Mouse (Mus musculus): Measurements from ENCODE around the gene Pdcd6ip. TPM values are rescaled to one million over a fixed set of nuclear protein-coding genes. Genes with fewer than 3 reads are reported as not detected.
"Not testable (repeated sequence)": the region's sequence is repeated elsewhere in the genome, so short reads cannot be mapped to it uniquely, and the experiment has no call there.

The Pdcd6ip gene
- total RNA-seq, 2 experiments from 2014 or later, result 92.7 to 96.5 TPM

DNA sequence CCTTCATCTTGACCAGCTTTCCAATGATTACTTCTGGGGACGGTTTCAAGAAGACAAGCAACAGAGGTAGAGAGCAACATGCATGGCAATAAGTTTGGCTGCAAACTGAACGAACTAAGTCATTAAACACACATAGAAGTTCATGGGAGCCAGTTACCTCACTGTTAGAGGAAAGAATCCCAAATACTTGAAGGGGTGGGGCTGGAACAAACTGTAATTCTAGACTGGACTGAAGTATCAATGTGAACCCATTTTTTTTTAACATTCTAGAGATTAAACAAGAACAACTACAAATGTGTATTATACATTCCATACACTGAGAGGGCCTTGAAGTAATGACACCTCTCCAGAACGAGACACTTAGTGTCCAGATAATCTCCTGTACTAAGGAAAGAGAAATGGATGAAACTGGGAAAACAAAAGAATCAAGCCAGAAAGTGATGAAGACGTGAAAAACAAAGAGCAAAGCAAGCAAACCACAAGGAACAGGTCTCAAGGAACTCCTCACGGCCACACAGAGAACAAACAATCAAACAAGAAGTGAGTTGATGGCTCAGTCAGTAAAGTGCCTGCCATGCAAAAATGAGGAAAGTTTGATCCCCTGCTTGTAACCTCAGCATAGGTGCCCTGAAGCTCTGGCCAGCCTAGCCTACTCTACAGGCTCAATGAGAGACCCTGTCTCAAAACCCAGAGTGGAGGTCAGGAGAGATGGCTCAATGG, 6.5 kb downstream of the Pdcd6ip start:
- DNase-seq, result no peak

DNA sequence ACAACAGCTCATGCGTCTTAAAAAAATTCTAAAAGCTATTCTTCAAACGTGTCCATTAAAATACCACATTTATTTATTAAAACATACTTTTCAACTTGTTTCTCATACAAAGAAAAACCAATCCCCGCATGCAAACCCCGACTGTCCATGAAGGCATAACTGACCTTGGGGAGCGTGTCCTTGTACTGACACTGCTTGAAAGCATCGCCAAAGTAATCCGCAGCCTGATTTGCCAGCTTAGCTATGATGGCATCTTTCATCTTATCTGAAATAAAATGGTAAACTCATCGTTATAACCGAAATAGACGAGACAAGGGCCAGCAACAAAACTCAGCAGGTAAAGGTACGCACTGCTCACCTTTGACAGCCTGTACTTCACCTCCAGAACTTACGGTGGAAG, 20.6 kb downstream of the Pdcd6ip start:
- no peak for DNase-seq

DNA sequence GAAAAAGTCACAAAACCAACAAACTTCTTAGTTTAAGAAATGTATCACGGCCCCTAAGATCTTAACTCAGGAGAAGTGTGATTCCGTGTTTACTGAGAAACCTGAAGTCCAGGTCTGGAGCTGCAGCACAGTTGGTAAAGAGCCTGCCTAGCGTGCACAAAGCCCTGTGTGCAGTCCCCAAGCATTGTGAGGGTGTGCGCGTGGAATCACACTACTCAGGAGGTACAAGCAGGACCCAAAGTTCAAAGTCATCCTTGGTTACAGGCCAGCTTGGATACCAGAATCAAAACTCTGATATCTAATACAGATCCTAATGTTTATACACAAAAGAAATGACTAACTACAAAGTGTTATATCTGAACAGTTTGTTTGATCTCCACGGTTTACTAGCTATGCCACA, 34.3 kb downstream of the Pdcd6ip start:
- no peak for DNase-seq

DNA sequence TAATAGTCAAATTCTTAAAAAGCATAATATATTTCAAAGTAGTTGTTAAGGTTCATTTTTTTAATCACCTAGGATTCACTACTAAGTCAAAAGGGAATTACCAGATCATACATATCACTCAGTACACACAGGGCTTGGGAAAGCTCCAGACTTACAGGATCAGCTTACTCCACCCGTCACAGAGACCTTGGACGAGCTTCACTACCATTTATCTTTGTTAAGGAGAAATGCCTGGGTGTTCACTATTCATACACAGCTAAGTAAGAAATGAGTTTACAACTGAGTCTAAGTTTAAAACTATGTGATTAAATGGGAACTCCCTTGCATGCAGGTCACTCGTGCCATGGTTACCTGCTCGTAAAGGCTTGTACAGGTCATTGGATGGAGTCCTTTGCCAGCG, 35.7 kb downstream of the Pdcd6ip start:
- DNase-seq, result no peak

DNA sequence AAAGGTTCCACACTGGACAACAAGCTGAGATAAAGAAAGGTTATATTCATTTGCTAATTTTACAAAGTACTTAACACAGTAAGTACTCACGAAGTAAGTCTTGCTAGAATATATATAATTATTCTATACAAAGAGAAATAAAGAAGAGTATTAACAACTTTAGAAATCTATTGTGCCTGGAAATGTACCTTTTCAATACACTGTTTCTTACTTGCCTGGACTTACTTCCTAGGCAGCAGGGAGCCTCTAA, 37.3 kb downstream of the Pdcd6ip start:
- DNase-seq, result no peak

DNA sequence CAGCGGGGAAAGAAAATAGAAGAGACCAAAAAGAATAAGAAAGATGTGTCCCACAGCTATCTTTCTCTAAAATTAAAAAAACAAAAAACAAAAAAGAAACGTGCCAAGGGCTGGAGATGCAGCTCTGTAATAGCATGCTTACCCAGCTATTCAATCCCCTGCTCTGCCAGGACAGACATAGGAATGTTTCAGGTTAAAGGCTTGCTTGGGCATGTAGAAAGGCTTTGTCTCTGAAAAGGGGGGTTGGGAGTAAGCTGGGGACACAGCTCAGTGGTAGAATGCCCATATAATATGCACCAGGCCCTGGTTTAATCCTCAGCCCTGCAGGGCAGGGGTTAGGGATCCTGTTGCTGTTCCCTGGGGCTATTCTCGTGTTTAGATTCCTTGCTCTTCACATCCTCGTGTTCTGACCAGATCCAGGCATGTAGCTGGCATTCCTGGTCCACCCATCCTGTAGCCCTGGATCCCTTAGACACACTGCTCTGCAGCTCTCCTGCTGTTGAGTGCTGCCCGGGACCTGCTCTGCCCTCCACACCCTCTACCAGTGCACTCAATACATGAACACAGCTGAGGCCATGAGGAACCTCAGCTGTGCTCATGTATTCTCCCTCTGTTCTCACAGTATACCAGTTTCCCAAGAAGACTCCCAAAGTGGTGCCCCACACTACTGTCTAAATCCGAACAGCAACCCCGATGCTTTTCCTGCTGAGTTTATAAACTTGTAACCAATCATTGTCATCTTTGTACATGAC, 37.8 kb downstream of the Pdcd6ip start:
- DNase-seq, result no peak

DNA sequence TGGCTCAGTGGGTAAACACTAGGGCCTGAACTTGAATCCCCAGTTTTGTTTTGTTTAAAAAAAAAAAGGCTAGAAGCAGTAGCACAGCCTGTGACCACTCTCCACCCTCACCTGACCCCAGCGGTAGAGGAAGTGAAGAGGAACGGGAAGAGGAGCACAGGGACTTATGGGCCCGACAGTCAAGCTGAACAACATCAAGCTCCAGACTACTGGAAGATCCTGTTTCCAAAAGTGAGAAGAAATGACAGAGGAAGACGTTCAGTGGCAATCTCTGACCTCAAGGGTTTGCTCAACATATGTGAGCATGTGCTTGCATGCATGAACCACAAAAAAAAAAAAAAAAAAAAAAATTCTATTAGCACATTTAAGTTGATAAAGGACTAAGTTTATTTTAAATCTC, 44.6 kb downstream of the Pdcd6ip start:
- DNase-seq, result no peak

DNA sequence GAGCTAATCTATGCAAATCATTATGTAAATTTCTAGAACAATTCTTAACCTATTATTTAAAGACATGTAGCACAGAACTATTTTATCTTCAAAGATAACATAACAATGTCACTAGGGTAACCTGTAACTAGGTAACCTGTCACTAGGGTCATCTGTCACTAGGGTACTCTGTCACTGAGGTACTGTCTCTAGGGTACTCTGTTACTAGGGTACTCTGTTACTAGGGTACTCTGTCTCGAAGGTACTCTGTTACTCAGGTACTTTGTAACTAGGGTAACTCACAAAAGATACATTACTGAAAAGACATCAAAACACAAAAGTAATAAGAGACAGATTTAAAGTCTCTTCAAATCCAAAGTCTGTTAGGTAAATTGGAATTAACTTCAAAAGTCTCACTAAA, 50.2 kb downstream of the Pdcd6ip start:
- no peak for DNase-seq

DNA sequence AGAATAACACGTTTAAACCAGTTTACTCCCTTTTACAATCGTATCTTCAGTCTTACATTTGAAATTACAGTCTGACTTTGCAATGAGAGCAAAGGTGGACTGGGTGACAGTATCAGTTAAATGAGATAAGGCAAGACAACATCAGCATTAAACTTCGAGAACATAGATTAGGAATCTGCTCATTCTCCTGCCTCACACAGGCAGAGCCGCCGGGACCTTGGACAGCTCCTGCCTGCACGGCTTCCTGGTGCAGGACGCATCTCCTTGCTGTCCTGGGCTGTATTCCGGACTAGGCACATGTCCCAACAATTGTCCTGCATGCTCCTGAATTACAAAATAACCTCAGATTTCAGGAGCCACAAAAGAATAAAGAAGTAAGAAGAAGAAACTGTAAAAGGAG, 54.5 kb downstream of the Pdcd6ip start:
- peak; percentile 29 for DNase-seq

DNA sequence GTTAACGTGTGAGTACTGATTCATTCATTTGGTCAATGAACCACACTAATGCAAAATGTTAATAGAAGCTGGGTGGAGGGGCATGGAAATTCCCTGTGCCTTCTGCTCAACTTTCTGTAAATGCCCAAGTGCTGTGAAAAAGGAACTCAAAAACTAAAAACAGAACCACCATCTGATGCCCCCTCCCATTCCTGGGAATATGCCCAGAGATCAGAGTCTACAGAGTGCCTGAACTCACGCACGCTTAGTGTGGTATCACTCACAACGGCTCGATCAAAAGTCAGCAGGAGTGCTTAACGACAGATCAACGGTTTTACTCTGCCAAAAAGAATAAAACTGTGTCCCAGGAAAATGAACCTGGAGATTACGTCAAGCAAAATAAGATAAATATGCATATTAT, 57.3 kb downstream of the Pdcd6ip start:
- no peak for DNase-seq

DNA sequence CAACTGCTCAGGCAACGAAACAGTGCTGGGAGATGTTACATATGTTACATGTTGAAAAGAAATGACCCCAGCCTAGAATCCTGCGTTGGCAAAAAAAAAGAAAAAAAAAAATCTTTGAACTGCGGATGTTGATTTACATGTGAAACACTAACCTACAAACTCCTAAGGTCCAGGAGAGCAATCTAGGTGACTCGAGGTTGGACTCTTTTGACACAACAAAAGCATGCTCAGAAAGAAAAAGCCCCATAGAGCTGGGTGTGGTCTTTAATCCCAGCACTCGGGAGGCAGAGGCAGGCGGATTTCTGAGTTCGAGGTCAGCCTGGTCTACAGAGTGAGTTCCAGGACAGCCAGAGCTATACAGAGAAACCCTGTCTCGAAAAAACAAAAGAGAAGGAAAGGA, 58.8 kb downstream of the Pdcd6ip start:
- not testable (repeated sequence) for DNase-seq

DNA sequence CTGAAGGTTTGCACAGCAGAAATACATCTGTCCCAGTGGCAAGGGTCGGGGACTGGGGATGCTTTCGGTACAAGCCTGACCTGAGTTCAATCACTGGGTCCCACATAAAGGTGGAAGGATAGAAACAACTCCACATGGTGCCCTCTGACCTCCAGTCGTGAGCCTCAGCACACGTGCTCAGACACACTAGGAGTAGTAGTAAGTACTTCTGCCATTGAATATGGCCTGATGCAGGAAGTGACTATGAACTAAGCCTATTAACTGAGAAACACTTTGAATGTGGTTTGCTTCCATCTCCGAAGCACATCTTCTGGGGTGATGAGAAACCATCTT, 62.3 kb downstream of the Pdcd6ip start:
- no peak for DNase-seq

DNA sequence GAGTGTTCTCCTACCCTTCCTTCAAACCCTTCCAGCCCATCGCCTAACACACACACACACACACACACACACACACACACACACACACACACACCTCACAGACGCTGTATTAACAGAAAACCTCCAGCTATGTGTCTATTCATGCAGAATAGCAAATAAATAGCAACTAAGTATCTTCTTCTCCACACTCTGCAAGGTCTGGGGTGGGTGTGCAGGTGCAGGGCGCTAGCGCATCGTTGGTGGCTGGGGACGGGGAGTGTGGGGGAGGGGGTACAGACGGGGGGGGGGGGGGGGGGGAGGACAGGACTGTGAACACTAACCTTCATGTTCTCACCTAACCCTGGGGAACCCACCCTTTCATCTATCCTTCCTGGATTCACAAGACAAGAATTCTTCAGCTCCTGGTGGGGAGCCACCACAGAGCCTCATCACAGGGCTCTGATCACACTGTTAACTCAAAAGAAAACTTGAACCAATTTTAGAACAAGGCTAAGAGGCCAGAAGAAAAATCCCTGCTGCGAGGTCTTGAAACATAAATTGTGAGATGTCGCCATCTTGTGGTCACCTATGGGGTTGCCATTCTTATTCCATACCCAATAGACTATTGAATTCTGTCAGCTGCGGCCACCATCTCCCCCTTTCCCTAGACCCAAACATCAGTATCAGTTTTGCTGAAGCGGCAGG, 62.8 kb downstream of the Pdcd6ip start:
- peak; percentile 74 for DNase-seq

DNA sequence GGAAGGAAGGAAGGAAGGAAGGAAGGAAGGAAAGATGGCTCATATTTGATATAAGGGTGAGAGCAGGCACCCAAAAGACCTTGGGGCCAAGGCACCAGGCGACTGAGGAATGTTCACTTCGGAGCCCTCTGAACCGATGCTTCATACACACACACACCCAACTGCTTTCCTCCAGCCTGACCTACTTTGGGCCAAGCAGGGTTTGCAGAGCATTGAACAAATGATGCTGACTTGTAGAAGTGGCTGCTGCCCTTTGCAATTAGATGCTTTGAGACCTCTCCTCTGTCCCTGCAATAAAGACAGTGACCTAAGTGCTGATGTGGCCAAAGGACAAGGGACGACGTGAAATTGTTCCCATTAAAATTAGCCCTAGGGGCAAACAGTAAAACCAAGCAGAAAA, 63.4 kb downstream of the Pdcd6ip start:
- no peak for DNase-seq

DNA sequence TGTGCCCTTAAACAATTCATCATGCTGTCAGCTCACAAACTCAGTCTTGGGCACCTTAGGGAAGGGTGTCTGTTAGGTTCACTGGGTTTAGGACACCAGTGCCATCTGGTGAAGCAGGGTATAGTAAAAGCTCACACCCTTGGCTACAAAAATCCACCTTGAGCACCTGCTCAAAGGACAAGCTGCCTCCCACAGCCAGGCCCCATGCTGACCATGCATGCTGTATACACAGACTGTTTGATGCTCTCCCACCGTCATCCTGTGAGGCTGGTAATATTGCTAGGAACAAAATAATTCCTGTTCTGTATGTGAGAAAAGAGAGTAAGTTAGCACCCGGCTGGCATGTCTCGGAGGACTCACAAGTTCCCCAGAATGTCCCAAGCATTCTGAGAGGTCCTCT, 64.0 kb downstream of the Pdcd6ip start:
- DNase-seq, result no peak

DNA sequence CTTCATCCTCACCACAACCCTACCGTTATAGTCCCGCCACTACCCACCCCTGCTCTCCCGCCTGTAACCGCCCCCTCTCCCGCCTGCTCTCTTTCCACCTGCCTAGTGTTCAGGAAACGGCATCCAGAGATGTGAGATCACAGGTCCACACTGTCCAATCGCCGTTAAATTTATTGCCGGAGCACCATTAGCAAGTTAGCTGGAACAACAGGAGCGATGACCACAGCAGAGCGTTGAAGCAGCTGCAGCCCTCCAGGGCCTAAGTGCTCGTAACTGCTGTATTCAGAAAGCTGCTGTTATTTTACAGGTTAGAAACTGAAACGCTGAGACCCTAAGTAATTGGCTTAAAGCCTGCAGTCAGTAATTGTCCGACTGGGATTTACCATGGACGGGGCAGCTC, 64.4 kb downstream of the Pdcd6ip start:
- DNase-seq, result no peak

DNA sequence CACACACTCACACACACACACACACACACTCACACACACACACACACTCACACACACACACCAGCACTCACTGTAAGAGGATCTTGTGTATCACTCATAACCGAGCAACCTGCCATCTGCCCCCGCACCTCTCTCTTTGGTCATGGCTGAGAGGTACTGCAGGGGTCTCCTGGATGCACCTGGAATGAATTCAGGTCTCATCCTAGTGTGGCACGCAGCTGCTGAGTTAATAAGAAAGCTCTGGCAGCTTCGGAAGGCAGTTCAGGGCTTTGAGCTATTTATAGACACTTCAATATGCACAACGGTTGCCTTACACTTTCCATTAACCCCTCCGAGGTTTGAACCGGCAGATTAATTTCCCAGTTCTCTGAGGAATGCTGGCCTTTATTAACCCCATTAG, 73.1 kb downstream of the Pdcd6ip start:
- DNase-seq, result no peak

DNA sequence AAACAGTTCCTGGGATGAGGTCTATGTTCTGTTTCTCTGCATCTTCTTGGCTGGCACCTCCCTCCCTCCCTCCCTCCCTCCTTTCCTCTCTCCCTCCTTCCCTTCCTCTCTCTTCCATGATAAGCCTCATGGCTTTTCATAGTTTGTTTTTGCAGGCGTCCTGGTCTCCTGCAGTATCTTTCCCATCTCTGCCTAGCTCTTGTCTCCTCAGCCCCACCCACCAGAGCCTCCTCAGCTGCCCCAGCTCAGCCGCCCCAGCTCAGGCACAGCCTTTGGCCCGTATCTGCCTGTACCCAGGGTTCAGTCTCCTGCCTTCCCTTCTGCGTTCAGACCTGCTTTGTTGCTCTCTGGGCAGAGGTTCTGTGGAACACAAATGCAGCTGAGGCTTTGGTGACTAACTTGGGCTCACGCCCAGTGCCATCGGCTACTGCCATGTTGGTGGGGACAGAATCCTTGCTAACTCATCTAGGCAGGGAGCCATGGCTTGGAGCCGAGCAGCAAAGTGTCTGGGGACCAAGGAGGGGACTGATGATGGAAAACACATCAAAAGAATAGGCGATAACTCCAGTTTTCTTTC, 74.8 kb downstream of the Pdcd6ip start:
- DNase-seq, result no peak

DNA sequence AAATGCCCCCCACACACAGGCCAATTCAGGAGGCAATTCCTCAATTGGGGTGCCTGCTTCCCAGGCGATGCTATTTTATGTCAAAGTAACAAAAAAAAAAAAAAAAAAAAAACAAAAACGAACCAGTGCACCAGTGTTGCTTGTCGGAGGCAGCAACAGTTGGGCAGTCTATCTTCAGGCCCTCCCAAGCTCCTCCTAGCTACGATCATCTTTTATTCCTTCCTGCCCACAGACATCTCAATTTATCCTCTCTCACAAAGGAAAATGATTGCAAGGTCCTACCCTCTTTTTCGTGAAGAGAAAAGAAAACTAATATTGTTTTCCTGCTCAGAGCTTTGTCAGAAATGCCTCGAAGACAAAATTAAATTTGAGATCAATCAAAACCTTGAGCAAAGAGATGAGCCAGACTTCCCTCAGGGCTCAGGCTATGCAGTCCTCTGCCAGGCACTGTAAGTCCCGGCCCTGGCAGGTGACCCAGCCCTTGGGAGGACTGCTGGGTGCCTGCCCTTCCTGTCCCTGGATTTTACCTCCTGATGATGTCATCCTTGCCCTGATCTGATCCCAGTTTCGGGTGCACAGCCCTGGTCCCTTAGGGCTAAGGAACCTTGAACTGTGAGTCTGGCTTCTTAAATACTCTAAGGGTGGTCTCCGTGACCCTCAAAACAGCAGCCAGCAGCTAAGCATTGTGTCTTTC, 75.6 kb downstream of the Pdcd6ip start:
- no peak for DNase-seq

DNA sequence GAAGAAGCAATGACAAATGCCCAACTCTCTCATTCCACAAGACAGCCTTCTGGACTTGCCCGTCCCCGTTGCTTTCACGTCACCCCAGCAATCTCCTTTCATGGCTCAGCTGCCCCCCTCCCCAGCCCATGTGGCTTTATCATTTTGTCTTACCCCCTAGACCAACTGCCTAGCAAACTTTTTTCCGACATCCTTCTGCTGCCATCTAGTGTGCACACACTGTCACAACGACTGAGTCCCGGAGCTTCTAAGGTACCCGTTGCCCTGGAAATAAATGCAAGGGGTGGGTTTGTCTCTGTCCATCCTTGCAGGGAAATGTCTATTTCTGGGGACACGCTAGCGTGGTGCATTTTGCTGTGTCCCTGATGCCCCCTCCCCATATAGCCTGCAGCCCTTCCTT, 78.4 kb downstream of the Pdcd6ip start:
- peak; percentile 61 for DNase-seq

DNA sequence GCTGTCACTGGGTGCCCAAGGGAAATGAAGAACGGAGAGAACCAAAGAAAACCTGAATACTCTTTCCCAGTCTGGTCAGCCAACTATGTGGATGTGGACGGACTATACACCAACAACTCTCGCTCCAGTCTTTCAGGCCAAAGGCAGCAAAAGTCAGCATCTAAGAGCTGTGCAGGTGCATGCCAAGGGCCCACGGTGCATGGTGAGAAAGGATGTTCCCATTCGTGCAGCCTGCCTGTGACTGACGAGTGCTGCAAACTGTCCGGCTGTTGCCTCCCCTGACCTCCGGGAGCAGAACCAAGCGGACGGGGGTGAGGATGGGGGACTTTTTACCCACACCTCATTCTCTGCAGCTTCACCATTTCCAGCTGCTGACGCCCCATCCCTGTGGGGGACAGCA, 78.9 kb downstream of the Pdcd6ip start:
- no peak for DNase-seq

DNA sequence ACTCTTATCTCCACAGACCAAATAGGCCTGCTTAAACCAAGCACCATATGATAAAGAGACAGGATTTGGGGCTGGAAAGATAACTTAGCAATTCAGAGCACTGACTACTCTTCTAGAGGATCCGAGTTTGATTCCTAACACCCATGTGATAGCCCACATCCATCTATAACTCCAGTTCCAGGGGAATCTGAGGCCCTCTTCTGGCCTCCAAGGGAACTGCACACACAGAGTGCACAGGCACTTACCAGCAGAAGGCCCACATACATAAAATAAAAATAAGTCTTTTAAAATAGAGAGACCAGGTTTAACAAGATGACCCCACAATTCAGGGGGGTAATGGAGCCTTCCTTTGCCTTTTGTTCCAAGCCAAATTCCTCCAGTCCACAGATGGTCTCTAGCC, 79.3 kb downstream of the Pdcd6ip start:
- DNase-seq, result no peak

DNA sequence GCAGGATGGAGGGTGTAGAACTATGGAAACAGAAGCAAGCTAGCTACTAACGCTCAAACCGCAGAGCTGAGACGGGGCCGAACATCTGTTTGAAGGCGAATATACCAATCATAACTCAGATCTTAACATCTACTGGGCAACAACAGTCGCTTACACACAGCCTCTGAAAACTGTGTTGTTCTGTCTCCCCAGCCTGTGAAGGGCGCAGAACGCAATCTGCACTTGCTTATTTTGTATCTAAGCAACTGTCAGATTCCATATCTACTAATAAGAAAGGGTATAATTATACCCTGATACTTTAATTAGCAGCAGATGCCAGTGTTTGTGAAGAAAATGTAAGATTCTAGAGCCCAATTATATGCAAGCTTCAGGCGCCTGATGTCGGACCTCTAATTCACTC, 81.3 kb downstream of the Pdcd6ip start:
- DNase-seq, result no peak

Data from heart, postnatal 4 days (tissue).